Mouse (Mus musculus) kidney, adult 11 months (tissue): Measurements from ENCODE around the gene Jam2.

Source experiments
- DNase-seq: peaks from one replicate; pipeline ENCODE4 v3.0.0; 2022

Gene Jam2

GRCm38 (mm10) chr16:84783279-84783678 is 9.4 kb downstream of the Jam2 start:
- no peak for DNase-seq

GRCm38 (mm10) chr16:84784966-84785365 is 11.0 kb downstream of the Jam2 start:
- no peak for DNase-seq

GRCm38 (mm10) chr16:84790595-84791165 is 16.8 kb downstream of the Jam2 start:
- no peak for DNase-seq

GRCm38 (mm10) chr16:84793401-84793800 is 19.5 kb downstream of the Jam2 start:
- no peak for DNase-seq

- DNase-seq = no peak
Measured at GRCm38 (mm10) chr16:84795337-84795736, 21.4 kb downstream of the Jam2 start.

GRCm38 (mm10) chr16:84796678-84797077 is 22.8 kb downstream of the Jam2 start:
- no peak for DNase-seq

- no peak for DNase-seq
Measured at GRCm38 (mm10) chr16:84800038-84800437, 26.1 kb downstream of the Jam2 start.

GRCm38 (mm10) chr16:84802217-84802616 is 28.3 kb downstream of the Jam2 start:
- peak; percentile 54 for DNase-seq

GRCm38 (mm10) chr16:84804866-84805265 is 30.9 kb downstream of the Jam2 start:
- peak; percentile 28 for DNase-seq

- DNase-seq = no peak
Measured at GRCm38 (mm10) chr16:84806175-84806574, 32.3 kb downstream of the Jam2 start.

GRCm38 (mm10) chr16:84807874-84808273 is 34.0 kb downstream of the Jam2 start:
- no peak for DNase-seq

GRCm38 (mm10) chr16:84810254-84810653 is 36.3 kb downstream of the Jam2 start:
- DNase-seq = peak; percentile 16

GRCm38 (mm10) chr16:84813852-84814251 is 39.9 kb downstream of the Jam2 start:
- no peak for DNase-seq

GRCm38 (mm10) chr16:84814511-84814910 is 40.6 kb downstream of the Jam2 start:
- DNase-seq = no peak

GRCm38 (mm10) chr16:84817423-84817822 is 43.5 kb downstream of the Jam2 start:
- DNase-seq = no peak

GRCm38 (mm10) chr16:84825009-84825408 is 51.1 kb downstream of the Jam2 start:
- DNase-seq = peak; percentile 70

- DNase-seq = no peak
Measured at GRCm38 (mm10) chr16:84831696-84832095, 57.8 kb downstream of the Jam2 start.

- peak; percentile 17 for DNase-seq
Measured at GRCm38 (mm10) chr16:84832736-84833135, 58.8 kb downstream of the Jam2 start.

- no peak for DNase-seq
Measured at GRCm38 (mm10) chr16:84834344-84834743, 60.4 kb downstream of the Jam2 start.

GRCm38 (mm10) chr16:84834745-84835440 is 61.0 kb downstream of the Jam2 start, which contains the start of gene Gabpa:
Gene Gabpa, plus strand, starts transcription at chr16:84834925.
- DNase-seq = peak; percentile 97

GRCm38 (mm10) chr16:84835441-84835822 is 61.5 kb downstream of the Jam2 start, which contains the start of gene Atp5j:
Gene Atp5j, minus strand, starts transcription at chr16:84835625.
- DNase-seq = peak; percentile 86

GRCm38 (mm10) chr16:84835823-84836743 is 62.2 kb downstream of the Jam2 start:
- peak; percentile 80 for DNase-seq

GRCm38 (mm10) chr16:84838576-84838975 is 64.7 kb downstream of the Jam2 start:
- no peak for DNase-seq
